Mouse (Mus musculus) lung, postnatal 0 days (tissue): ENCODE measurements at regions not wholly inside any gene's neighbourhood (a gene's known extent, or its start where the extent isn't known, plus 50 kb on each side); places are given as distances from the start of the nearest gene placed in this dataset.

Experiments used
- CTCF ChIP-seq: IDR thresholded peaks from 2 replicates; pipeline ENCODE4 v1.5.1; 2016; ENCODE audit warnings: antibody characterized with exemption, mild to moderate bottlenecking
- EP300 ChIP-seq: IDR thresholded peaks from 2 replicates; pipeline ENCODE4 v1.6.1; 2016; ENCODE audit warnings: antibody characterized with exemption, mild to moderate bottlenecking, control low read depth

DNA sequence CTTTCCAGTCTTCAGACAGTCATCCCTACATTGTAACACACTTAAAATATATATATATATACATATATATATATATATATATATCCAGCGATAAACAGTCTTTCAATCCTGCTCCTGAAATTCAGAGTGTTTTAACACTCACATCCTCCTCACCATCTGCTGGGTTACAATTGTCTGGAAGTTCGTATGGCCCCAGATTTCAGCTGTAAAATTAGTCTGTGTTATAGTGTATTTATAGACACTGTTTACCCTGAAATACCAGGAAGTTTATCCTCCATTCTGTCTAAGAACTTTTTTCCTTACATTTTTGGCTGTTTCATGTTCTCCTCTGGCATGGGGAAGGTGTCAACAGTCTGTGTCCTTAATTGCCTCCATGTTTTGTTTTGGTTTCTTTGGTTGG lies 91.7 kb upstream of the Rxfp2 start:
- TF ChIP-seq CTCF (no peak), EP300 (no peak)
